Mouse (Mus musculus): ENCODE results near the gene Mrm1.

- no peak for TF ChIP-seq CTCF (IDR thresholded peaks at IDR 0.05; ENCODE audit: control insufficient read depth, insufficient read depth, insufficient replicate concordance, low read depth, low read length)
- no peak for TF ChIP-seq POLR2A (IDR thresholded peaks at IDR 0.05; ENCODE audit: control insufficient read depth, low read depth, low read length)
Measured at GRCm38 (mm10) chr11:84793545-84793944, 25.8 kb downstream of the Mrm1 start.

All from testis, adult 2 months (tissue).